Mouse (Mus musculus): ENCODE measurements around the gene Unc93b1.
A peak's percentile ranks its signal among the peaks of the same experiment; 100 is the strongest.

Unc93b1 gene

GRCm38 (mm10) chr19:3913692-3914091, 21.3 kb upstream of the Unc93b1 start:
- no peak for DNase-seq (ENCODE audit: low read depth)

GRCm38 (mm10) chr19:3914535-3914934, 20.5 kb upstream of the Unc93b1 start:
- no peak for DNase-seq (ENCODE audit: low read depth)

- no peak for DNase-seq (ENCODE audit: low read depth)
Observed at GRCm38 (mm10) chr19:3916727-3917126, 18.3 kb upstream of the Unc93b1 start.

GRCm38 (mm10) chr19:3919928-3920327, 15.1 kb upstream of the Unc93b1 start:
- DNase-seq (ENCODE audit: low read depth), result no peak

- no peak for DNase-seq (ENCODE audit: low read depth)
Observed at GRCm38 (mm10) chr19:3922661-3923371, 12.2 kb upstream of the Unc93b1 start.

- DNase-seq (ENCODE audit: low read depth), result no peak
Observed at GRCm38 (mm10) chr19:3923586-3923985, 11.4 kb upstream of the Unc93b1 start.

- DNase-seq (ENCODE audit: low read depth), result no peak
Observed at GRCm38 (mm10) chr19:3924190-3924589, 10.8 kb upstream of the Unc93b1 start.

GRCm38 (mm10) chr19:3924868-3925267, 10.1 kb upstream of the Unc93b1 start:
- DNase-seq (ENCODE audit: low read depth), result no peak

GRCm38 (mm10) chr19:3925859-3926258, 9.1 kb upstream of the Unc93b1 start:
- no peak for DNase-seq (ENCODE audit: low read depth)

- DNase-seq (ENCODE audit: low read depth), result no peak
Observed at GRCm38 (mm10) chr19:3926279-3926678, 8.7 kb upstream of the Unc93b1 start.

GRCm38 (mm10) chr19:3926685-3927084, 8.3 kb upstream of the Unc93b1 start:
- no peak for DNase-seq (ENCODE audit: low read depth)

GRCm38 (mm10) chr19:3927989-3928388, 7.0 kb upstream of the Unc93b1 start:
- DNase-seq (ENCODE audit: low read depth), result no peak

- DNase-seq (ENCODE audit: low read depth), result no peak
Observed at GRCm38 (mm10) chr19:3928779-3929178, 6.2 kb upstream of the Unc93b1 start.

- no peak for DNase-seq (ENCODE audit: low read depth)
Observed at GRCm38 (mm10) chr19:3929211-3929941, 5.6 kb upstream of the Unc93b1 start, which contains the start of gene Aldh3b1. Gene Aldh3b1, minus strand, starts transcription at chr19:3929808.

- no peak for DNase-seq (ENCODE audit: low read depth)
Observed at GRCm38 (mm10) chr19:3930262-3931057, 4.5 kb upstream of the Unc93b1 start.

- no peak for DNase-seq (ENCODE audit: low read depth)
Observed at GRCm38 (mm10) chr19:3931716-3932115, 3.3 kb upstream of the Unc93b1 start.

- no peak for DNase-seq (ENCODE audit: low read depth)
Observed at GRCm38 (mm10) chr19:3935896-3936850, 1.2 kb downstream of the Unc93b1 start.

GRCm38 (mm10) chr19:3942315-3942714, 7.3 kb downstream of the Unc93b1 start:
- no peak for DNase-seq (ENCODE audit: low read depth)

- peak; percentile 60 for DNase-seq (ENCODE audit: low read depth)
Observed at GRCm38 (mm10) chr19:3942986-3943735, 8.2 kb downstream of the Unc93b1 start.

GRCm38 (mm10) chr19:3945872-3946564, 11.0 kb downstream of the Unc93b1 start:
- DNase-seq (ENCODE audit: low read depth), result no peak
